Mouse (Mus musculus) embryonic stem cell, embryonic (primary cell): Measurements from ENCODE around the gene Tgm2.

Experiments
- CTCF ChIA-PET, 4 experiments: fragments of 300-600 bp in 2 of 4; fragments of 350-600 bp in 2 of 4; sonication (Branson Sonifier 250); formaldehyde crosslinking; loops; one replicate each; lab custom pipeline; 2022; ENCODE audit warnings: inconsistent platforms in 2 of 4; lab: Charles Lee
- POLR2A ChIA-PET, 4 experiments: fragments of 300-600 bp in 2 of 4; fragments of 350-600 bp in 2 of 4; sonication (Branson Sonifier 250); formaldehyde crosslinking; loops; one replicate each; lab custom pipeline; 2022; ENCODE audit warnings: antibody characterized with exemption in 4 of 4, inconsistent platforms in 1 of 4; lab: Charles Lee

The Tgm2 gene

DNA sequence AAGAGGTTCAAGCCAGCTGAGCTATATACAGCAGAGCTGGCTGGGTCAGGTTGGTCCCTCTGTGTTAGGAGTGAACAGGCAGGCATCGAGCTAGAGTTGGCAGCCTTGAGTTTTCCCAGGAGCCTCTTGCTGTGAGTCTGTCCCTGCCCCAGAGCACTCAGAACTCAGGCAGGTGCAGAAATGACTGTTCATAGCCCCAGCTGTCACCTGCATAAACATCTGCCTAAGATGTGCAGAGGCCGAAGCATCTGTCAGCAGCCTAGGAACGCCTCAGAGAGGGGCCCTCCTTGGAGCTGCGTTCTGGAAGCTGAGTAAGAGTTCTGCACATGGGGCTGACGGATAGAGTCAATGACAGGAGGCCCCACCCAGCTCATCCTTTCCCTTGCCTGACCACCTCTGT is 31.3 kb downstream of the Tgm2 start:
- POLR2A ChIA-PET: interaction anchor here in 2 of 4 experiments (1.0 to 2.8 kb wide), 5 partner anchors 14 to 88 kb away, joined by 3 to 15 read pairs (median 3); no protein-coding TSS in a partner anchor
- CTCF ChIA-PET: interaction anchor here in 2 of 4 experiments (1.1 to 1.6 kb wide), 4 partner anchors 37 to 93 kb away, joined by 3 to 5 read pairs (median 3); no protein-coding TSS in a partner anchor

DNA sequence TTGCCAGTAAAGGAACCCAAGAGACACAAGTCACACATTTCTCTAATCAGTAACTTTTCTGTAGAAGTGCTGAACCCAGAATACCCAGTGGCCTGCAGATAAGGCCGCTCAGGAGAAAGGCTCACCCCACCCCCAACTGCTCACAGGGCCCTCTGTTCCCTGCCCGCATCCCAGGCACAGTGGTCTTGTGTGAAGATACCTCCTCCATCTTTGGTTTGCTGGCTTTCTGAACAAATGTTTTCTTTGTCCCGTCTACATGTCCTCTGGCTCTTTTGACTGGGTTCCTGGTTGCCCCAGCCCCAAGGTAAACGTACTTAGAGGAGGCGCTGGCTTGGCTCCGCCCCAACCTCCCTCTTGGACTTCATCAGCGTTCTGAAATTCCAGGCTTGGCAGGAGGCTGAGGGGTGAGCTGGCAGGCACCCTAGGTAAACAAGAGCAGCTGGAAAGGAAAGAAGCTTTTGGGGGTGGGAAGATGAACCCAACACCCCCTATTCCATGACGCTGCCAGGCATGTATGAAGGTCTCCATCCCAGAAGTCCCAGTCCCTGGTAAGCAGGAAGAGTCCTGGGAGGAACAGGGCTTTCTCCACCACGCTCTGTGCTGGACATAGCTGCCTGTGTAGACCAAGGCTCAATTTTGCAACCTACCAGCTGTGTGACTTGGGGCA is 32.5 kb downstream of the Tgm2 start:
- ChIA-PET CTCF (interaction anchor here in 2 of 4 experiments (1.3 to 1.6 kb wide), 3 partner anchors 38 to 82 kb away, joined by 3 to 5 read pairs (median 3); no protein-coding TSS in a partner anchor), POLR2A (interaction anchor here in 3 of 4 experiments (0.5 to 2.8 kb wide), 4 partner anchors 16 to 342 kb away, joined by 5 to 15 read pairs (median 6); no protein-coding TSS in a partner anchor)

DNA sequence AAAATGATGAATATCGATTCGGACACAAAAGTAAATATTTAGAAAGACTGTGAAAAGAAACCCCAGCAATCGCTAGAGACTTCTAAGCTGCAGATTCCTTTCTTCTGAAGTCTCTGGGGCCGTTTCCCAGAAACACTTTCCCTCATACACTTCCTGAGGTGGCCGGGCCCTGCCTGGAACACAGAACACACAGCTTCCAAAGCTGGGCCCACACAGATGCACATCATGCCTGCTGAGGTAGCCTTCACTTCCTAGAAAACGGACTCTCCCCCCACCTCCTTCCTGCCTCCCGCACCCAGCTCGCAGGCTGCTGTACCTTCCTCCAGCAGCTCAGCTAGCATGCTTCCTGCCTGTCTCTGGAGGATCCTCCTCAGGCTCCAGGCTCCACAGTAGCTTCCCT is 36.7 kb downstream of the Tgm2 start:
- POLR2A ChIA-PET: interaction anchor here in 2 of 4 experiments (0.8 to 1.2 kb wide), 3 partner anchors 16 to 90 kb away, joined by 3 to 4 read pairs (median 3); no protein-coding TSS in a partner anchor

DNA sequence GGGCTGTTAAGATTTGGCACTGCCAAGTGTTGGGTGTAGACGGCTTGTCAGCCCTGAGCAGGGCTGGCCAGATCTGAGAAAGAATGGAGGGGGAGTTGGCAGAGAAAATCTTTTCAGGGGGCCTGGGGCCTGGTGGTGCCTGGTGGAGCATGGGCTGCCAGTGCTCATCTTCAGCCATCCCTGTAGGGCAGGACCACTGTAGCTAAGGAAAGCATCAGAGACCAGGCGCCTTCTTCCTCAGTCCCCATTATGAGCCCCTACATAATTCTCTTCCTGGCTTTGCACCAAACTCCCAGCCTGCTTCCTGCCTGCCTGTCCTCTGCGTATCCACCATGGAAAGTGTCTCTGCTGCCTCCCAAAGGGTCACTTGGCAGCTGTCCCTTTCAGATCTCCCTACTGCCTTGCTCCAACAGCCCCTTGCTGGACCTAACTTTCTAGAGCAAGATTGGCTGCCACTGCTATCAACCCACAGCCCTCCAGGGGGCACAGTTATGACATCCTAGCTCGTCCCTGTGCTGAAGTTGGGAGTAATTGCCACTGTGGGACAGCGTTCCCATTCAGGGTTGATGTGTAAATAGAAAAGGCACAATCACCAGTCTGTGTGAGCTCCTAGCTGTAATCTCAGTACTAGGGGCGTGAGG is 39.2 kb downstream of the Tgm2 start:
- POLR2A ChIA-PET: interaction anchor here in 1 of 4 experiments (0.7 kb wide), 1 partner anchor 47 kb away, joined by 5 read pairs; no protein-coding TSS in a partner anchor

More for the DNA sequence above, 36.7 kb downstream of the Tgm2 start:
- CTCF ChIA-PET: interaction anchor here in 3 of 4 experiments (0.6 to 1.6 kb wide), 3 partner anchors 86 to 191 kb away, joined by 3 read pairs; no protein-coding TSS in a partner anchor

DNA sequence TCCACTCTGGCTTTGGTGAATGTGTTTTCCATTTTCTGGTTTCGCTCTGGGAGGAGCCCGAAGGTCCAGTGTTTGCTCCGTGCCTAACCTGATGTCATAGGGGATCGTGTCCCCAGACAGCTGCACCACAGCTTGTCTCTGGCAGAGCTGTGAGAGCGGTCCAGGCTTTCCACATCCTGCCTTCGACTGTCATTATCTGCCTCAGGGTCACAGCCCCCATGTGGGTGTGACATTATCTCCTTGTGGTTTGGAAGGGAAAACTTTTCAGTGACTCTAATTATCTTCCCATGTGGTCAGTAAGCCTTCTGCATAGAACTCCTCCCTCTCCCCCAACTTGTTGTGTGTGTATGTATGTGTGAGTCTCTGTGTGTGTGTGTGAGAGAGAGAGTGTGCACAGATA is 40.6 kb downstream of the Tgm2 start:
- POLR2A ChIA-PET: no interaction called here

More for the DNA sequence above, 39.2 kb downstream of the Tgm2 start:
- CTCF ChIA-PET: interaction anchor here (0.5 to 1.9 kb wide), 12 partner anchors 39 to 503 kb away, joined by 3 to 6 read pairs (median 3); partner anchors contain the start of gene Tgm2 (in 1 of the 4)

DNA sequence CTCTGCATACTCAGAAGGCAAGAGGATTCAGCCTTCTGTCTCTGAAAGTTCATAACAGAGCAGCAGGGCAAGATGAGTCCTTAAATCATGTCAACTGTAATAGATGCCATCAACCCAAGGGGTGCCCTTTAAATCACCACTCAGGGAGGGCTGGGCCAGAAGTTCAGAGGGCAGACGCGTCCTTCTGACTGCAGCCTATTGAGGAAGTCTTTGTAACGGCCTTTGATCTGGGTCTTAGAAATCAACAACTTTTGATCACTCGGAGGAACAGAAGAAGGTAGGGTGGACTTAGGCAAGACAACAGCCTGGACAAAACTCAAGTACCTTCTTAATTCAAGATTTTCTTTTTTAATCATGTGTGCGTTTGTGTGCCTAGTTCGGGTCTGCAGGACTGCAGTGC is 41.3 kb downstream of the Tgm2 start:
- POLR2A ChIA-PET: no interaction called here

More for the DNA sequence above, 40.6 kb downstream of the Tgm2 start:
- CTCF ChIA-PET: no interaction called here

DNA sequence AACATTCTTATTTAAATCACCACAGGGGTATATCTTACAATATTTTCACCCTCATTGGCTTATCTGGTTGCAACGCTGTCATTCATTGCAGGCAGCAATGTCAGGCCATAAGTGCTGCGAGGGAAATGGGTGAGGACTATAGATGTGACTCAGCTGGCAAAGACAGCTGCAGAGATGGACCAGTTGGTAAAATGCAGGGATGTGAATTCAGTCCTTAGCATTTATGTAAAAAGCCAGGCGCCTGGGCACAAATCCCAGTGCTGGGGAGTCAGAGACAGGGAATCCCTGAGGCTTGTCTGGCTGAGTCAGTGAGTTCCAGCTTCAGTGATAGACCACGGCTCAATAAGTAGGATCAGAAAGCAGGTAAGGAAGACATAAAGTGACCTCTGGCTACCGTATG is 44.5 kb downstream of the Tgm2 start:
- ChIA-PET POLR2A (no interaction called here), CTCF (no interaction called here)

More for the DNA sequence above, 41.3 kb downstream of the Tgm2 start:
- CTCF ChIA-PET: no interaction called here

DNA sequence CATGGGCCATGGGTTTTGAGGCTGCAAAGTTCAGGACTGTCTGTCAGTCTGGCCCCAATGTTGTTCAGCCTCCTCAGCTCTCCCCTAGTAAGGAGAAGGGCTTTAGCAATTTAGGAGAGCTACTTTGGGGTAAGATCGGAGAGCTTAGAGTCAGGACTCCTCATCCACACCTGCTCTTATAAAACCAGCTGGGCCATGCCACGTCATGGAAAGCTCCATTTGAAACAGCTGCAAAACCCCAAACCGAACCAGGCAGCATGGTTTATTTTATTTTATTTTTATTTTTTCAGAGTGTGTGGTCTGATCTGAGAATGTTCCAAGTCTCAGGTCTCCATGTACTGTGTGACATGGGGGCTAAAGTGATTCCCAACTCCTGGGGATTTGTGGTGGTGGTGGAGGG is 46.7 kb downstream of the Tgm2 start:
- ChIA-PET POLR2A (interaction anchor here in 2 of 4 experiments (0.9 to 1.4 kb wide), 3 partner anchors 12 to 112 kb away, joined by 3 to 4 read pairs (median 3); no protein-coding TSS in a partner anchor), CTCF (interaction anchor here in 1 of 4 experiments (1.3 kb wide), 1 partner anchor 96 kb away, joined by 3 read pairs; no protein-coding TSS in a partner anchor)

DNA sequence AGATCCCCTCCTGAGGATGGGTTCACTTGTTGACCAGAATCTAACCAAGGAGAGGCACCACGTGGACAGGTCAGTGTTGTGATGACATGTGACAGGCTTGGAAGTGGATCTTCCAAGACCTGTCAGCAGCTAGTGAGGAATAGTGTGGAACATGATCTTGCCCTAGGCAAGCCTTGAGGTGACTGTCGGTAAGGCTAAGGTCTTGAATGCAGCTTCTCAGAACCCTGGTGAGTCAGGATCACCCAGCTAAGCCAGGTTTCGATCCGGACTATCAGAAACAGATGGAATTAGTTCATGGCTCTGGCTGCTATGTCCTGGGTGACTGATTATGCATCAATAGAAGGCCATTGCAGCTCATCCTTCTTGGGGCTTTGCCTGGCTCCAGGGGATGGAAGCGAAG is 47.5 kb downstream of the Tgm2 start:
- ChIA-PET POLR2A (interaction anchor here in 2 of 4 experiments (0.9 to 1.2 kb wide), 2 partner anchors 24 to 112 kb away, joined by 3 to 4 read pairs; no protein-coding TSS in a partner anchor), CTCF (interaction anchor here in 2 of 4 experiments (0.8 to 1.3 kb wide), 2 partner anchors 96 to 97 kb away, joined by 3 read pairs; no protein-coding TSS in a partner anchor)

DNA sequence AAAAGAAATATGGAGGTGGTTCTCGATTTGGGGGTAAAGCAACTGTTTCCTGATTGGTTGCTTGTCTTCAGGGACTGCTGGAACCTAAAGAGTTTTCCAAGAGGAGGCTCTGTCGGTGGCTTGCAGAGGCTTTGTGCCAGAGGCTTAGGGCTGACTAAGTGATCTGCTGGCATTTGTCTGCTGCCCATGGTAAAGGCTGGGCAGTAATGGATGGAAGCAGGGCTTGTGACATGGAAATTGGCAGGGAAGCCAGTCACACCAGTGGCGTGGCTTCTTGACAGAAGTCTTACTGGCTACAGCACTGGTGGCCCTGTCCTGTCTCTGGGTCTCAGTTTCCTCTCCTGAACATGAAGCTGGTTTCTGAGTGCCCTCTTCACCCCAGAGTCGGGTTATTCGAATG is 49.2 kb downstream of the Tgm2 start:
- ChIA-PET POLR2A (no interaction called here), CTCF (interaction anchor here in 2 of 4 experiments (0.6 to 1.6 kb wide), 4 partner anchors 98 to 461 kb away, joined by 3 to 4 read pairs (median 3); no protein-coding TSS in a partner anchor)

DNA sequence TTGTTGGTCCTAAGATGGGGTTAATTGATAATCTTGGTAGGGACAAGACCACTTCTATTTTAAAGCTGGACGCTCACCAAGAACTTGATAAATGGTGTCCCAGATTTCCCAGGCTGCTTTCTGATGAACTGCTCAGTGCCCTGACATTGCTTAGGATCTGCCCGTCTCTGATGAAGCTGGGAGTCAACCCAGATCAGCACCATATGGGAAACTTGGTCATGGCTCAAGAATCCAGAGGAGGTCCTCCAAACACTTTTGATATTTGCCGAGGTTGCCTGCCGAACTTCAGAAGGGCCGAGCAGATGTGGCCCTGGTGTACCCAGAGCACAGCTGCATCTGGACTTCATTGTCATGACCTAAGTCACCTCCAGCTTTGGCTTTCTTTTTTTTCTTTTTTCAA is 51.4 kb downstream of the Tgm2 start:
- ChIA-PET CTCF (interaction anchor here in 3 of 4 experiments (0.5 to 0.9 kb wide), 3 partner anchors 149 to 516 kb away, joined by 3 to 7 read pairs (median 3); no protein-coding TSS in a partner anchor), POLR2A (interaction anchor here in 2 of 4 experiments (1.0 to 1.9 kb wide), 5 partner anchors 15 to 100 kb away, joined by 3 to 6 read pairs (median 3); no protein-coding TSS in a partner anchor)

DNA sequence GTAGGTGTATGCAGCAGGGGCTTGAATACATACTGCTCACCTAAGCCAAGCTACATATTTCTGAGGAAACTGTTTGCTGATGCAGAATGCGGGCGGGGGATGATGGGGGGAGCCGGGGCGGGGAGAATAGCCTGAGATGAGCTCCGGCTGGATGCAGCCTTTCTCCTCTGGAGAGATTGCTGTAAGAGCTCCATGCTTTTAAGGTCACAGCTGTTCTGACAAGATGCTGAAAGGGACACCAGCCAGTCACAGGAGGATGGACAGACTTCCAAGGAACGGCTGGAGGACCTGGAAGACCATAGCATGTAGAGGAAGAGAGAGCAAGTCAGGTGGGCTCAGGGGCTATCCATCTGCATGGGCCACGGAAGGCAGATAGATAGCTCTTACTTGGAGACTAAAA is 51.9 kb downstream of the Tgm2 start:
- CTCF ChIA-PET: interaction anchor here in 3 of 4 experiments (0.5 to 0.9 kb wide), 3 partner anchors 149 to 516 kb away, joined by 3 to 7 read pairs (median 3); no protein-coding TSS in a partner anchor

DNA sequence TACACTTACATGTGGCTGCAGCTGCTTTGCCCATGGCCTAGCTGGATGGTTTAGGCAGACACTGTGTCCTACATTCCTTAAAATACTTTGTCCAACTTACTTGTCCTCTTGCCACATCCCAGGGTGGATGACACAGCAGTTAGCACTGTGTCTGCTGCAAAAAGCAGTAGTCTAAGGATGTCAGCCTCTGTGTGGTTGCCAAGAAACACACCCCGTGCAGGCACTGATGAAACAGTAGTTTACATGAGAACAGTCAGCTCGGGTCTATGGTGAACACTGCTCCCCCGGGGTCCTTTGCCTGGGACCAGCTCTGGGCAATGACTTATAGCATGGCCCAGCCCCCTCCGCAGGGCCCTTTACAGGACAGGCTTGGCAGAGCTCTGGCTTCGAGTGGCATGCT is 52.9 kb downstream of the Tgm2 start:
- POLR2A ChIA-PET: interaction anchor here in 3 of 4 experiments (0.7 to 1.9 kb wide), 6 partner anchors 13 to 61 kb away, joined by 3 to 11 read pairs (median 4); no protein-coding TSS in a partner anchor
- CTCF ChIA-PET: no interaction called here

More for the DNA sequence above, 51.9 kb downstream of the Tgm2 start:
- POLR2A ChIA-PET: interaction anchor here in 2 of 4 experiments (0.7 to 1.9 kb wide), 8 partner anchors 15 to 100 kb away, joined by 3 to 6 read pairs (median 3); no protein-coding TSS in a partner anchor

DNA sequence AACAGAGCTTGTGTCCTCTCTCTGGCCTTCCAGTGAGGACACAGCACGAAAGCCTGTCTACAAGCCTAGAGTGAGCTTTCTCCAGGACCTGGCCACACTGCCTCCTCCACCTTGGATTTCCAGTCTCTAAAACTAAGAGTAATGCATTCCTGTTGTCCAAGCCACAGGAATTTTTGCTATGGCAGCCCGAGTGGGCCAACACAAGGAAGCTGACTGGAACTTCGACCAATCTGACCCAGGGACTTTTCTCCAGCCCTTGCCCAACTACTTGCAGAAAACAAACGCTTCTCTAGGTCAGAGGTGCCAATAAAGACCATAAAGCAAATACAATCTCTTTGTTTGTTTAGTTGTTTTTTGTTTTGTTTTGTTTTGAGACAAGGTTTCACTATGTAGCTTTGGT is 56.1 kb downstream of the Tgm2 start:
- ChIA-PET POLR2A (interaction anchor here in 2 of 4 experiments (1.0 kb wide), 2 partner anchors 30 to 64 kb away, joined by 3 read pairs; no protein-coding TSS in a partner anchor), CTCF (no interaction called here)

DNA sequence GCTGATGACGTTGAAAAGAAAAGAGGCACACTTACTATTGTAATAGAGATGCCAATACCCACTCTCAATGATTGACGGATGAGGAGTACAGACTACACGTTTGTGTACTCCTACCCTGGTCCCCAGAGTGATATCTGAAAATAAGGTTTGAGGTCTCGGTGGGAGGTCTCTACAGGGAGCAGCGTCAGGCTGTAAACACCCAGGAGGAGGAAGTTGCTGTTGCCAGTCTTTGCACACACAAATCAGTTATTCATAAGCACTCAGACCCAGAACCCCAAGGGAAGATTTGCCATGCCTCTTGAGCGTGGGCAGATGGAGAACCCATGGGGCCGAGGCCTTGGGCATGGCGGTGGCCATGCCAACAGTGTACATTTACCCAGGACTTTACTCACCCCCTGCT is 61.8 kb downstream of the Tgm2 start:
- CTCF ChIA-PET: interaction anchor here in 3 of 4 experiments (0.8 to 1.4 kb wide), 4 partner anchors 9 to 200 kb away, joined by 3 read pairs; no protein-coding TSS in a partner anchor
- POLR2A ChIA-PET: no interaction called here

DNA sequence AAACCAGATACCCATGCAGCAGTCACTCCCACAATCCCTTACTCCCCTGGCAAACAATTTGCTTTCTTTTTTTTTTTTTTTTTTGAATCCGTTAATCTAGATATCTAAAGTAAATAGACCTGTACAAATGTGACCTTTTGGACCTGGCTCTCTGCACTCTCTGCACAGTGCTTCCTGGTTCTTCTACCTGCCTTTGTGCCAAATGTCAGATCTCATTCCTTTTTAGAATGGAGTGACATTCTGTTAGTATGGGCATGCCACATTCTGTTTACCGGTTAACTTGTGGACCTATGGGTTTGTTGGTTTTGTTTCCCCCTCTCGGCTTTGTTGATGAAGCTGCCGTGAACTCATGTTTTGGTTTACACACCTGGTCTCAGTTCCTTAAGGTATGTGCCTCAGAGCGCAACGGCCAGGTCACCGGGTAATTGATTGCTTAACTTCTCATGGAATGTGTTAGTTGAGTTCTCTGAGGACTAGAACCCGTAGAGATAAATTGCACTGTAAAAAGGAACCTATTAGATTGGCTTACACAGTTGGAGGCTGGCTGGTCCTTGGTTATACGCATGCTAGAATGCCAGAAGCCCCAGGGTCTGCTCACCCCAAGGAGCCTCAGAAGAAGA is 65.5 kb downstream of the Tgm2 start:
- ChIA-PET POLR2A (interaction anchor here in 2 of 4 experiments (0.9 to 1.0 kb wide), 2 partner anchors 13 to 130 kb away, joined by 3 read pairs; no protein-coding TSS in a partner anchor), CTCF (interaction anchor here in 3 of 4 experiments (0.6 to 1.5 kb wide), 6 partner anchors 8 to 267 kb away, joined by 3 to 6 read pairs (median 4); no protein-coding TSS in a partner anchor)

DNA sequence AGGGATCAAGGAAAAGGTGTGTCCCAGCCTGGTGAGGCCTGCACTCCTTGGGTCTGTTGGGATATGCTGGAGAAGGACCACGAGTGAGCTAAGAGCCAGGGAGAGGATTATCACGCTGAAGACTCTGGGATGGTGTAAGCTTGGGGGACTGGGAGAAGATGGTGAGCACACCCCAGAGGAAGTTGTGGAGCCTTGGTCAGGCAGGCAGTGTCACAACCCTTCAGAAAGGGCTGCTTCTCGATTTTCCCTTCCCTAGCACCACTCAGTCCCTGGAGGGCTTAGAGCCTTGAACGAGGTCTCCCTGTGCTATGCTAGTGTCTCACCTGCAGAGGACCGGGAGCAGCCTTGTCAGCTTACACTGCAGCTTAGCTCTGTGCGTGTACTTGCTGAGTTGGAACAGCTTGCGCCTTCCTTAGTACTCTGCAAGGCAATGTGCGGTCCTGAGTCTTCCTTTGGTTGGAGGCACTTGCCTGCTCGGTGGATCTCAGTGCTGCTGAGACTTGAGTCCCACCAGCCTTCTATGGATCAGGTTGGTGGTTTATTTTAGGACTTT is 66.3 kb downstream of the Tgm2 start:
- CTCF ChIA-PET: interaction anchor here in 3 of 4 experiments (0.6 to 1.5 kb wide), 10 partner anchors 9 to 268 kb away, joined by 3 to 6 read pairs (median 4); no protein-coding TSS in a partner anchor
- POLR2A ChIA-PET: interaction anchor here in 3 of 4 experiments (0.5 to 1.2 kb wide), 8 partner anchors 13 to 131 kb away, joined by 3 to 4 read pairs (median 3); no protein-coding TSS in a partner anchor
